Mouse (Mus musculus) layer of hippocampus, postnatal 36 days (tissue): Measurements from ENCODE around the gene Cemip2. TPM values are rescaled to one million over a fixed set of nuclear protein-coding genes. Genes with fewer than 3 reads are reported as not detected.
"Not testable (repeated sequence)": the region's sequence is repeated elsewhere in the genome, so short reads cannot be mapped to it uniquely, and the experiment has no call there.

Source experiments
- DNase-seq, 2 experiments: peaks; one replicate each; pipeline ENCODE4 v3.0.0; 2022
- total RNA-seq, 2 experiments: library from RNA; stranded (reverse); gene quantifications; 2 replicates each; pipeline ENCODE4 v1.2.3; 2021

Cemip2 gene
- total RNA-seq, 2 experiments from 2014 or later, result 12.5 to 12.7 TPM

DNA sequence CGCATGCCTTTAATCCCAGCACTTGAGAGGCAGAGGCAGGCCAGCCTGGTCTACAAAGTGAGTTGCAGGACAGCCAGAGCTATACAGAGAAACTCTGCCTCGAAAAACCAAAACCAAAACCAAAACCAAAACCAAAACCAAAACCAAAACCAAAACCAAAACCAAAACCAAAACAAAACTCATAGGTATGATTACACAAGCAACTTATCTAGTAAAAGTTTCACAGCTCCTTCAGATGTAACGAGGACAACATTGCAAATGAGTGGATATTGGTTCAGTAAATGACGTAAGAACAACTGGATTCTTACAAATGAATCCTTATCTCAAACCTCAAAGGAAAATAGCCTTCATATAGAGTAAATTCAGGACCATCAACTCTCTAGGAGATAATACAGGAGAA is 88.6 kb downstream of the Cemip2 start:
- not testable (repeated sequence) for DNase-seq

DNA sequence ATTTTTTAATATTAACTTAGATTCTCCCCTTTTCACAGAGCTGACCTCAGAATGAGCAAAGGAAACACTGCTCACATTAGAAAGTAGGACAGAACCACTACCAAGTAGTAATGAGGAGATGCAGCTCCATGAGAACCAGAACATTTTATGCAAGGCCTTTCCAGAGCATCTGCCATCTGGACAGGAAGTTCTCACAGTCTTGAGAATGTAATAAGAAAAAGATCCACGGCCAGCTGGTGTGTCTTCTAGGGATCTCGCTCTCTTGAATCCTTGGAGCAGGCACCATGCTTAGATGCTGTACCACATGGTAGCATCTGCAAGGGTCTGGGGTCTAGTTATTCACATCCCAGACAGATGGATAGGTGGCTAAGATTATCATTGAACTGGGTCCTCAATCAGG is 90.3 kb downstream of the Cemip2 start:
- DNase-seq, result no peak

DNA sequence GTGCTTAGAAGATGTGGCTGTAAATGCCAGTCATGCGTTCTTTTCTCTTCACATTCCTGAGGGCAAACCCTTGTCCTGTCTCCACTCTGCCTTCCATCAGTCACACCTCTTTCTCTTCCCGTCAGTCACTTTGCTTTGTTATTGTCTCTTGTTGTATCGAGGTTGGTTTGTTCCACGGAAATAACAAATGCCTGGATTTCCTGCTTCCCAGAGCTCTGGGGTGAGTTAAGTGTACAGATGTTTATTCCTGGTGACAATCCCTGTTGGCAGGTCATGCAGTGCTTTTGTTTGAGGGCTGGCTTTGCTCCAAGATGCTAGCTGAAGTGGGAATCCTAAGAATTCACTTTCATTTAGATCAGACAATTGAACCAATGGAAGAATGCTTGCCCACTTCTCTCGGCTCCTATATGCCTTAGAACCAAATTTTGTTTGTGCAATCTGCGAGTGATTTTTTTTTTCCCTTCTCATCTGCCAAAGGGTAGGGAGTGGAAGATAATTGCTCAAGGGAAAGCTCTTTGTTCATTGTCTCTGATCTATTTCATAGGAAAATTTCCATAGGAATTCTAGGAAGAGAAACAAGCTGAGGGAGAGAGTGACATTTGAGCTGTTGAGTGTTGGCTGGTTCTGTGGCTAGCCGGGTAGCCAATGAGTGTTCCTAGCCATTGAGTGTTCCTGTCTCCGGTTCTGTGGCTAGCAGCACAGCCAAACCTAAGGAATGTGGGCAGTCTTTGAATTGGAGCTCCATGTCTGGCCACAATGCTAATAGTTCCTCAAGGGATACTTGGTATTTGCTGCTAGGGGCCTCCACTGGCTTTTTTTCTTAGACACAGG is 104.2 kb downstream of the Cemip2 start:
- DNase-seq, result no peak

DNA sequence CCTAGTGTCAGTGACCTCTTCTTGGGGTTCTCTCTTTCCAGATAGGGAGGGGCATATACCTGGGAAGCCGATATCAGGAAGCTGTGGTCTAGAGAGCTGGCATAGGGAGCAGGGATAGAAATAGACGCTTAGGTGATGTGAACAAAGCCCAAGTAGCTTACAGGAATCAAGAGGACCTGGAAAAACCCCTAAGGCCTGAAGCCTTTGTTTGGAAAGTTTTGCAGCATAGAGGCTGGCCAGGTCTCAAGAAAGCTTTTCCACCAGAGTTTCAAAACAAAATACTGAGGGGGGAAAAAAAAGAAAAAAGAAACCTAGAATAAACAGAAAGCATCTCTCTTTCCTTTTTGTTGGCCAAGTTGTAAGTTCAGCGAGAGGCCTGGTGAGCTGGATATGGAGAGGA is 104.9 kb downstream of the Cemip2 start:
- DNase-seq, result no peak

DNA sequence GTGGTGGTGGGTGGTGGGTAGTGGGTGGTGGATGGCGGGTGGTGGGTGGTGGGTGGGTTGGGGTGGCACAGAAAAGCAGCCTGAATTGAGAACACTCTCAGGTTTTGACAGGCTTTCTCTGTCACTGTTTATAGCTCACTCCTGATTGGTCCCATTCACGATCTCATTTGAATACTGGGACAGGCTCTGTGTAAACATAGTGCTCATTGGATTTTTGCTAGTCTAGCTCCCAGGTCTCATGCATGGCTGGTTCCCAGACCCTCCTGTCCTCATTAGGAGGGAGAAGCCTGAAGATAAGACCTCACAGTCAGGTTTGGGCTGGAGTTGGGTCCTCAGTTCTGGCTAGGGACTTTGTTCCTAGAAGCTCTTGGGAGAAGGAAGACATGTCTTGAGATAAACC is 105.8 kb downstream of the Cemip2 start:
- no peak for DNase-seq

DNA sequence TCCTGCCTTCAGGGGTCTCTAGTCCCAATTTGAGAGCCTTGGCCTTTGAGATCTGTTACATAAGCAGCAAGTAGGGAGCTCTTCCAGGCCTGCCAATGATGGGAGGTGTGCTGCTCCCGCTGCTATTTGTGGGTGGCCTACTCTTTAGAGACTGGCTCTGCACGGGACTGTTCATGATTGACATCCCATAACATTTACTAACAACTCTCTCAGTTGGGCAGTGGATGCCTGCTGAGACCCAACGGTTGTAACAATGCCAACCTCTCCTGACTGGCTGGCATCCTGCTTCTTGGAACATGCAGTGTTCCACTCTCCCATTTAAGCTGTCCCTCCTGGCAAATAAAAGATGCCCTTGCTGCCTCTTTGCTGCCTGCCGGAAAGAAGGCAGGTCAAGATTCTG is 106.2 kb downstream of the Cemip2 start:
- no peak for DNase-seq

DNA sequence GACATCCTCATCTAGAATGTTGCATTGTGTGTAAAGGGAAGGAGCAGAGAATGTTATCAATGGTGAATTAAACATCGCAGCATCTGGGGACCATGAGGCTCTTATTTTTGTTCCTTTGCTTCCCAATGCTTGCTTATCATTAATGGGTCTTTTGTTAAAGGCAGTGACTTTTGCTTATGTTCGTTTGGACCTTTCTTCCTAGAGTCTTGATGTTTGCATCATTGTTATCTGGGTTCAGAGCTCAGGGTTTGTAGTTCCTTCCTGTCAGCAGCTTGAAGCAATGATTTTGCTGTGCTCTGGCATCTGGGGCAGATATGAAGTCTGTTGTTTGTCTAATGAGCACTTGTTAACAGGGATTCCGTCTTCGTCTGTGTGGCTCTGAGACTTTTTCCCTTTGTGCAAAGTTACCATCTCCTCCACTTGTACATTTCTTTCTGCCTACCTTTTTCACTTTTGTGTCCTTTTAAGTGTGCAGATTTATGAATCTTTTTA is 108.1 kb downstream of the Cemip2 start:
- no peak for DNase-seq

DNA sequence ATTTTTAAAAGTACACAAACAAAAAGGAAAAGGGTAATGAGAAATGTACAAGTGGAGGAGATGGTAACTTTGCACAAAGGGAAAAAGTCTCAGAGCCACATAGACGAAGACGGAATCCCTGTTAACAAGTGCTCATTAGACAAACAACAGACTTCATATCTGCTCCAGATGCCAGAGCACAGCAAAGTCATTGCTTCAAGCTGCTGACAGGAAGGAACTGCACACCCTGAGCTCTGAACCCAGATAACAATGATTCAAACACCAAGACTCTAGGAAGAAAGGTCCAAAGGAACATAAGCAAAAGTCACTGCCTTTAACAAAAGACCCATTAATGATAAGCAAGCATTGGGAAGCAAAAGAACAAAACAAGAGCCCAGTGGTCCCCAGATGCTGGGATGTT is 112.6 kb downstream of the Cemip2 start:
- DNase-seq, result no peak

DNA sequence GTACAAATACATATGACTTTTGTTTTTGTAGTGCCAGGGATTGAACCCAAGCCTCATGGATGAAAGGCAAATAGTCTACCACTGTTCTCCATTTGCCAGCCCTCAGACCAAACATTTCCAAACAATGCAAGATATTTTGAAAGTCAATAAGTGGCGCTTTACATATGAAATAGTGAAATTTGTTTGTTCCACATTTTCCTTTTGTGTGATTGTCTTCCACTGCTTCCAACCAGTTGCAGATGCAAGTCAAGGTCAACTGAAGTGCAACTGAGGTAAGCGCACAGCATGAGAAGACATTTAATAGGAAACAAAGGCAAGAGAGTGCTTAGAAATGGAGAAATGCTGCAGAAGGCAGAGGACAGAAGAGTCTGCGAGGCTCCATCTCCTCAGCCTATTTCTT is 116.7 kb downstream of the Cemip2 start:
- no peak for DNase-seq

DNA sequence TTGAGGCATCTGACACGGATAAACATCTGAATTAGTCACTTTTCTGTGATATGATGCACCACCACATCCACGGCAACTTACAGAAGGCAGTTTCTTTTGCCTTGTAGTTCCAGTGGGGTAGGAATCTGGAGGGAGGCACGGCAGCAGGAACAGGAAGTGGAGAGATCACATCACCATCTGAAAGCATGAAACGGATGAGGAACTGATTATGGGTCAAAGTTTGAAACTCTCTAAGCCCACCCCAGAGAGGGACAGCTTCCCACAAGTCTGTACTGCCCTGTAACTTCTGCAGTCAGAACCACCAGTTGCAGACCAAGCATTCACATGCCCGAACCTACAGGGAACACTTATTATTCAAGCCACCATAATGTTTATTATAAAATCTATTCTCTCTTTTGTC is 117.4 kb downstream of the Cemip2 start:
- DNase-seq, result no peak

DNA sequence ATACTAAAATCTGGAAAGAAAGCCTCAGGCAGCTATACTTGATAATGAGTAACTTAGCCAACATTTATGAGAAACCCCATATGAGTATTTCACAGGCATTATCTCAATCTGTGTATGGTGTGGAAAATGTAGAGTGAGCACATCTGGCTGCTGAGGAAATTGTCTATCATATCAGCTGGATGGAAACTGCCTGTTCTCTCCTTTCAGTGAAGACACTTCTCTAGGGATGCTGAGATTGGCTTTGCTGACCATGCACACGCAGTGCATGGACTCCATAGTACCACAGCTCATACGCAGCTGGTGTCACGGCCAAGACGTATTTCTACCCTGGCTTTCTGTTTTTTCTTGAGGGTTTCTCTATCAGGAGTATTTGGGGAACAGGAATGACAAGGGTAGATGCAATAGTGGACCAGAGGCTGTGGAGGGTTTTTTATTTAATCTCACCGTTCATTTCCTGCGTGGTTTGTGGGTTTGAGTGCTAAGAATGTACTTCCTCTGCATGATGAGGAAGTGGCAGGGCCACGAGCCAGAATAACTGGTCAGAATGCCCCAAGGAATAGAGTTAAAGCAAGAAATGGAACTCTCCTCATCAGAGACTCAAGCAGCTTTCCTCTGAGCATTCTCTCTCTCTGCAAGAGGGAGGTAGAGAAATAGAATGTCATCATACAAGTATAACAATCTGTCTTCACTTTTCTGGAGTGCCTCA is 119.1 kb downstream of the Cemip2 start:
- no peak for DNase-seq

DNA sequence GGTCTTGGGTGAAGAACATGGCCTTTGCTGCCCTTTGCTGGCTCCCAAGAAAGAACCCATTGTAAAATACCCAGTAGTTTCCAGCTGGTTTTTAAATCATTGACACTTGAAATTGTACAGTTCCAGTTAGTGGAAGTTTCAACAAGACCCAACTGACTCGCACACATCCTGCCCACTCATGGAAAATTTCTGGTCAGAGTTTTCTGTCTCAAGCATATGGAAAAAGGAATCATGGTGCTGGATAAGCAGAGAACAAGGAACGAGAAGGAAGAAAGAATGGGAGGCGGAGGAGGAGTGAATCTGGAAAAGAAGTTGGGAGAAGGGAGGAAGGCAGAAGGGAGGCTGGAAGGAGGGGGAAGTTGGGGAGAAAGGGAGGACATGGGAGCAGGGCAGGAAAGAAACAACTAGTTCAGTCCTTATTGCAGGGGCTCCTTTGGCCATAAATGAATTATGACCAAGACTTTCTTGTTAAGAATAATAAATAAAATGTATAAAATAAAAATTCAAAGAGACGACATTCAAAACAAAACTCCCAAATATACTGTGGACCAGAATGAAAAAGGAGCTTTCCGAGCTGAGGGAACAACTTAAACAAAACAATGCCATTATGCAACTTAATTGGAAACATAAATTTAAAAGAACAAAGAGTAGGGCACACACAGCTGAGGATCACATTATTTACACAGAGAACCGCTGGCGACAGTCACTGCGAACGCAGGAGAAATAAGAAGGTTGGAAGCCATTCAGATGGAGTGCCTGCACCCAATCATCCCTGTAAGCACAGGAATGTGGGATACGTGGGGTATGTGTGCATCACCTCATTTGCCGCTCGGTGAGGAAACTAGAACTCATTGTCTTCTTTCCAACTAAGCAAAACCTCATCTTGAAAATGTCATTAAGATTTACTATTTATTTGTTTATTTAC is 120.1 kb downstream of the Cemip2 start:
- no peak for DNase-seq

Other genes starting within 250 kb of the Cemip2 start
- 10 to 100 TPM; 25.0 to 26.5 TPM for gene 1110059E24Rik, start 125.4 kb upstream of the Cemip2 start, total RNA-seq
- 10 to 100 TPM; 44.3 to 48.0 TPM for gene Abhd17b, start 125.2 kb upstream of the Cemip2 start, total RNA-seq